Mouse (Mus musculus) limb, embryonic 14.5 days (tissue): ENCODE data around the gene Hist2h2bb. TPM values are rescaled to one million over a fixed set of nuclear protein-coding genes. Genes with fewer than 3 reads are reported as not detected.
"Not testable (repeated sequence)": the region's sequence is repeated elsewhere in the genome, so short reads cannot be mapped to it uniquely, and the experiment has no call there.

Experiments
- ATAC-seq: fragments of 200-750 bp; cut with Nextera tagmentation; 2 replicates; pipeline ENCODE4 v1.8.0; 2017; ENCODE audit warnings: low read depth, moderate number of reproducible peaks, moderate TSS enrichment; ENCODE audit not compliant: low FRiP score
- DNase-seq: peaks from one replicate; pipeline ENCODE4 v3.0.0-alpha.2; 2015; ENCODE audit warnings: low spot score
- H3K27ac ChIP-seq: fragments of 300-500 bp; sonication (generic); replicated peaks from 2 replicates; pipeline ENCODE4 v1.5.1; 2014; ENCODE audit warnings: low read depth, mild to moderate bottlenecking, low read length, moderate library complexity, mixed read lengths
- H3K27me3 ChIP-seq: fragments of 300-500 bp; sonication (generic); 2 replicates; pipeline ENCODE4 v1.6.1; 2014; ENCODE audit warnings: low read length, mixed read lengths; ENCODE audit not compliant: control insufficient read depth, insufficient read depth
- H3K36me3 ChIP-seq: fragments of 300-500 bp; sonication (generic); 2 replicates; pipeline ENCODE4 v1.6.1; 2014; ENCODE audit warnings: mild to moderate bottlenecking, low read length, moderate library complexity, mixed read lengths; ENCODE audit not compliant: control insufficient read depth, insufficient read depth
- H3K4me1 ChIP-seq: fragments of 300-500 bp; sonication (generic); 2 replicates; pipeline ENCODE4 v1.6.1; 2014; ENCODE audit warnings: antibody characterized with exemption, low read length, mixed read lengths; ENCODE audit not compliant: control insufficient read depth, insufficient read depth
- H3K4me2 ChIP-seq: fragments of 300-500 bp; sonication (generic); replicated peaks from 2 replicates; pipeline ENCODE4 v1.6.1; 2014; ENCODE audit warnings: low read depth, mild to moderate bottlenecking, low read length, moderate library complexity; ENCODE audit not compliant: severe bottlenecking
- H3K4me3 ChIP-seq: fragments of 300-500 bp; sonication (generic); replicated peaks from 2 replicates; pipeline ENCODE4 v1.5.1; 2014; ENCODE audit warnings: low read length
- H3K9ac ChIP-seq: fragments of 300-500 bp; sonication (generic); 2 replicates; pipeline ENCODE4 v1.6.1; 2014; ENCODE audit warnings: mild to moderate bottlenecking, low read depth, low read length, moderate library complexity; ENCODE audit not compliant: severe bottlenecking
- H3K9me3 ChIP-seq: fragments of 300-500 bp; sonication (generic); 2 replicates; pipeline ENCODE4 v1.6.1; 2016; ENCODE audit warnings: low read length; ENCODE audit not compliant: control insufficient read depth
- POLR2A ChIP-seq: fragments of 200-500 bp; IDR thresholded peaks from 2 replicates; pipeline ENCODE4 v1.8.0; 2012; ENCODE audit warnings: inconsistent platforms, mild to moderate bottlenecking, moderate library complexity, borderline replicate concordance; ENCODE audit not compliant: insufficient read depth, insufficient read length; ENCODE audit errors: extremely low read depth
- WGBS: fragments of 180-500 bp; shearing (Covaris S2); extraction: QIAGEN DNeasy Blood & Tissue Kit; methylation state at CpG from one replicate; pipeline ENCODE4 v1.1.7; 2014; 5-methylcytosine and 5-hydroxymethylcytosine counted together
- polyA plus RNA-seq, 2 experiments: library from polyadenylated mRNA; depleted of rRNA in 1 of 2; stranded (reverse) in 1 of 2; unstranded in 1 of 2; fragments of >200 nt; fragmentation: Nextera tagmentation in 1 of 2; extraction: Ambion mirVana in 1 of 2; gene quantifications; 2 replicates each; pipeline versions ENCODE4 v1.2.1 to v1.2.3; 2012 to 2014

Hist2h2bb gene
- polyA plus RNA-seq, 2 experiments: 14.3 to 16.1 TPM

GRCm38 (mm10) chr3:96266132-96266710 lies 3.3 kb upstream of the Hist2h2bb start:
- Histone ChIP-seq H3K4me1 (peaks cover 17% of the 10 kb centered on the region), H3K4me3 (no peak overlapping the region), H3K27ac (no peak overlapping the region), H3K9ac (no peak overlapping the region), H3K4me2 (no peak overlapping the region), H3K27me3 (no peaks in the 10 kb centered on the region), H3K36me3 (no peaks in the 10 kb centered on the region), H3K9me3 (no peaks in the 10 kb centered on the region)
- 89% methylated on average over 8 of the region's 8 CpGs for WGBS
- DNase-seq: no peak
- no peak for ATAC-seq
- no peak for TF ChIP-seq POLR2A

- TF ChIP-seq POLR2A: no peak
- Histone ChIP-seq H3K4me1 (peaks cover 8% of the 10 kb centered on the region), H3K9me3 (no peaks in the 10 kb centered on the region), H3K27me3 (no peaks in the 10 kb centered on the region), H3K36me3 (no peaks in the 10 kb centered on the region), H3K4me2 (peak overlapping the region; percentile 44; the same call in 1 of the 2 replicates), H3K27ac (peak overlapping the region; percentile 89), H3K9ac (no peak overlapping the region), H3K4me3 (no peak overlapping the region)
- DNase-seq (no peak), ATAC-seq (no peak)
- WGBS: 85% methylated on average over 4 of the region's 4 CpGs
Measured at GRCm38 (mm10) chr3:96267541-96267940, 2.0 kb upstream of the Hist2h2bb start.

GRCm38 (mm10) chr3:96268051-96268775 lies 1.3 kb upstream of the Hist2h2bb start, which contains the start of gene Hist2h3b:
TSS of gene Hist2h3b (plus strand) at chr3:96268654.
- no peaks in the 10 kb centered on the region for H3K27me3 ChIP-seq
- no peaks in the 10 kb centered on the region for H3K36me3 ChIP-seq
- H3K4me3 ChIP-seq: peak within 1 kb of the TSS; percentile 53
- DNase-seq (peak; percentile 87), ATAC-seq (peak; percentile 73)
- H3K9ac ChIP-seq: peak within 1 kb of the TSS; percentile 58
- WGBS: 25% methylated on average over 24 of the region's 30 CpGs
- H3K27ac ChIP-seq: peak within 1 kb of the TSS; percentile 96
- TF ChIP-seq POLR2A: peak; percentile 92; the same call in 1 of the 2 replicates
- no peaks in the 10 kb centered on the region for H3K9me3 ChIP-seq
- H3K4me2 ChIP-seq: peak within 1 kb of the TSS; percentile 87
- H3K4me1 ChIP-seq: peaks cover 8% of the 10 kb centered on the region

- H3K9ac ChIP-seq: peak overlapping the region; percentile 58
- TF ChIP-seq POLR2A: 0 out of 2 replicates have a peak, but pooled peaks have one; percentile 5
- peak overlapping the region; percentile 96 for H3K27ac ChIP-seq
- not testable (repeated sequence) for DNase-seq, H3K9me3 ChIP-seq, H3K36me3 ChIP-seq, H3K27me3 ChIP-seq, H3K4me1 ChIP-seq
- peak overlapping the region; percentile 48 for H3K4me3 ChIP-seq
- WGBS: 0% methylated on average over 9 of the region's 44 CpGs
- H3K4me2 ChIP-seq: peak overlapping the region; percentile 87
- peak; percentile 20 for ATAC-seq
Measured at GRCm38 (mm10) chr3:96268776-96269378, 675 bp upstream of the Hist2h2bb start.
